Comparison of ENCODE assay signal across 7 mouse cellular contexts in the genomic region with DNA sequence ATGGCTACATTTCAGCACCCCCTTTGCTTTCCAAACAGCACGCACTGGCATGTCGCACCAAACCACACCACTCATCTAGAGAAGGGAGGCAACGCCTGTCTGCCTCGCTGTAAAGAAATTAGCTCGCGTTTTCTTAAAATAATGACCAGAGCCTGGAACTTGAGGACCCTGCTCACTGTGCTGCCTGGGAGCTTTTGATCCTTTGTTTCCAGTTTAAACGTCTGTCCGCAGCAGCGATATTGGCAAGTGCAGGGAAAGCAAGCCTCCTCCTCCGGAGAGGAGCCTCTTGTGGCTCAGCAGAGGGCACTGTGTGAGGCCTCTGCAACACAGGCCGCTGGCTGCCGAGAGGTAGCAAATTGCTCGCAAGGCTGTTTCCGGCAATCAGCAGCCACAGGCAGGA.
A peak's percentile ranks its signal among the peaks of the same experiment; 100 is the strongest.
DNase-seq lines count a peak whose midpoint lies in the region; ATAC-seq and TF ChIP-seq lines count a peak whose summit lies in the region.

No protein-coding gene starts in this region.

- no peak overlapping the region for H3K4me2 ChIP-seq in forebrain, embryonic 16.5 days (ENCODE audit: low read length)
- H3K4me2 ChIP-seq in kidney, postnatal 0 days (ENCODE audit: low read length): peak overlapping the region; percentile 28; the same call in 1 of the 2 replicates

- H3K9me3 ChIP-seq in forebrain, embryonic 16.5 days (ENCODE audit: control insufficient read depth, low read length): no peaks in the 10 kb centered on the region
- H3K9me3 ChIP-seq in kidney, postnatal 0 days (replicated peaks; ENCODE audit: low read length): no peaks in the 10 kb centered on the region

- no peak overlapping the region for H3K4me3 ChIP-seq in forebrain, embryonic 16.5 days (replicated peaks; ENCODE audit: low read length)
- no peak overlapping the region for H3K4me3 ChIP-seq in kidney, postnatal 0 days (replicated peaks; ENCODE audit: low read depth, low read length)
- H3K4me3 ChIP-seq in gastrocnemius, adult 2 months: no peak overlapping the region

- H3K9ac ChIP-seq in forebrain, embryonic 16.5 days (replicated peaks; ENCODE audit: low read depth, low read length): no peak overlapping the region
- no peak overlapping the region for H3K9ac ChIP-seq in kidney, postnatal 0 days (ENCODE audit: low read depth, low read length)

- 3% methylated on average over 14 of the region's 14 CpGs for WGBS in forebrain, embryonic 16.5 days
- 6% methylated on average over 14 of the region's 14 CpGs for WGBS in kidney, postnatal 0 days

- no peaks in the 10 kb centered on the region for H3K36me3 ChIP-seq in forebrain, embryonic 16.5 days (ENCODE audit: control insufficient read depth, insufficient read depth)
- no peaks in the 10 kb centered on the region for H3K36me3 ChIP-seq in kidney, postnatal 0 days (ENCODE audit: insufficient read depth, low read length)

- intact Hi-C loops in gastrocnemius, adult 2 months (cut with DNase I): no loop called here

- no peak overlapping the region for H3K27ac ChIP-seq in forebrain, embryonic 16.5 days (ENCODE audit: low read length)
- no peak overlapping the region for H3K27ac ChIP-seq in kidney, postnatal 0 days
- no peak overlapping the region for H3K27ac ChIP-seq in gastrocnemius, adult 2 months

- TF ChIP-seq CTCF in kidney, postnatal 0 days (IDR thresholded peaks at IDR 0.05; ENCODE audit: low read depth): peak; percentile 55
- no peak for TF ChIP-seq CTCF in gastrocnemius, adult 2 months (IDR thresholded peaks at IDR 0.05)

- peak; percentile 84 for DNase-seq in embryo, embryonic 11 days
- peak; percentile 38 for DNase-seq in kidney, postnatal 0 days (ENCODE audit: low spot score)
- peak; percentile 34 for DNase-seq in lung, postnatal 36 days
- no peak for DNase-seq in spleen, adult 12 weeks (ENCODE audit: low spot score)
- no peak for DNase-seq in gastrocnemius, adult 2 months
- DNase-seq in cerebellum, adult 9-11 months: no peak

- ATAC-seq in forebrain, embryonic 16.5 days: 0 out of 2 replicates have a peak, but pooled peaks have one; percentile 34
- no peak for ATAC-seq in kidney, postnatal 0 days (replicated peaks; ENCODE audit: low FRiP score, low read depth)

- H3K27me3 ChIP-seq in forebrain, embryonic 16.5 days (replicated peaks; ENCODE audit: control insufficient read depth, insufficient read depth, low read length): peaks cover 82% of the 10 kb centered on the region
- peaks cover 15% of the 10 kb centered on the region; the same call in 1 of the 2 replicates for H3K27me3 ChIP-seq in kidney, postnatal 0 days (ENCODE audit: insufficient read depth, low read length)

- H3K4me1 ChIP-seq in forebrain, embryonic 16.5 days (replicated peaks; ENCODE audit: control insufficient read depth, insufficient read depth, low read length): peaks cover 10% of the 10 kb centered on the region
- 0 out of 2 replicates have a peak, but pooled peaks cover 3% of the 10 kb centered on the region for H3K4me1 ChIP-seq in kidney, postnatal 0 days (replicated peaks; ENCODE audit: insufficient read depth, low read length)

Comparison
In these comparisons a context has a peak if more than half of its experiments do, and no peak if none do; other contexts are left out.
1. DNase-seq: peak in embryo, embryonic 11 days (single experiment), kidney, postnatal 0 days (single experiment) and lung, postnatal 36 days (single experiment); none in spleen, adult 12 weeks (single experiment), gastrocnemius, adult 2 months (single experiment) and cerebellum, adult 9-11 months (single experiment).